Mouse (Mus musculus): ENCODE measurements around the gene Rhox1.
"Not testable (repeated sequence)": the region's sequence is repeated elsewhere in the genome, so short reads cannot be mapped to it uniquely, and the experiment has no call there.

Gene Rhox1

GRCm38 (mm10) chrX:37222158-37222557, at the start of gene Rhox1:
TSS of gene Rhox1 (minus strand) at chrX:37222258.
- DNase-seq = not testable (repeated sequence)

GRCm38 (mm10) chrX:37265038-37265437, 43.0 kb upstream of the Rhox1 start, which contains the start of gene Rhox4a:
TSS of gene Rhox4a (plus strand) at chrX:37265338.
- DNase-seq = not testable (repeated sequence)

DNA sequence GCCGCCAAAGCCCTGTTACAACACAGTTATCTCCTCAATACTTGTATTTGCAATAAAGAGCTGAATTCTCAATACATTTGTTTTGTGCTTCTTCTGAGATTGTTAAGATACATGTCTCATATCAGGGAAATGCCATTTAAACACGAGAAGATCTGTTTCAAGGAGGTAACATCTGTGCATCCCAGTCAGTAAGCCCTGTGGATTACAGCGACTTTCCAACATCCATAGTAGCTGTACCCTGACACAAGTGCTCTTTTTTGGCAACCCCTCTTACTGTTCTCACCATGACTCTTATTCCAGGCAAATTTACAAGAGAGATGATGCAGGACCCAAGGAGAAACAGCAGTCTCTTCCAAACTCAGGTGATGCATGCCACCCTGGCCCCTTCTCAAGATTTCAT, 27.6 kb upstream of the Rhox1 start, which contains the start of gene Rhox3a:
Rhox3a (plus strand) TSS at position 301 of the 400 bp plus-strand sequence.
- not testable (repeated sequence) for DNase-seq

DNA sequence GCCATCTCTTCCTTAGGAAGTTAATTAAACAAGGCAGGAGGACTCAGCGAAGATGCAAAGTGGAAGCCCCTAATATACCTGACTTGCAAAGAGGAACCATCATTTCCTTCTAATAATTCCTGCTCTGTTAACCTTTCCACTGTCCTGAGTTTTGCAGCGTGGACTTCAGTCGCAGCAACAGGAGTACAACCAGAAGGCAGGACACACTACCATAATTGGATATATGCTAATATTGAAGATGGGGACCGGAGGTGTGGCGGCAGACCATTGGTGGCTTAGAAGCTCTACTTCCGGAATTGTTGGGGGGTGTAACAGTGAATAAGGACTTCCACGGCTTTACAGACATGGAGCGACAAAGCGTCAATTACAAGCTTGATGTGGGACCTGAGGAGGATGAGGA, 22.6 kb upstream of the Rhox1 start, which contains the start of gene Rhox2a:
Rhox2a (plus strand) TSS at position 301 of the 400 bp plus-strand sequence.
- not testable (repeated sequence) for DNase-seq

GRCm38 (mm10) chrX:37210941-37211340, 11.1 kb downstream of the Rhox1 start, which contains the start of gene Gm9:
TSS of gene Gm9 (minus strand) at chrX:37211041.
- DNase-seq = no peak

DNA sequence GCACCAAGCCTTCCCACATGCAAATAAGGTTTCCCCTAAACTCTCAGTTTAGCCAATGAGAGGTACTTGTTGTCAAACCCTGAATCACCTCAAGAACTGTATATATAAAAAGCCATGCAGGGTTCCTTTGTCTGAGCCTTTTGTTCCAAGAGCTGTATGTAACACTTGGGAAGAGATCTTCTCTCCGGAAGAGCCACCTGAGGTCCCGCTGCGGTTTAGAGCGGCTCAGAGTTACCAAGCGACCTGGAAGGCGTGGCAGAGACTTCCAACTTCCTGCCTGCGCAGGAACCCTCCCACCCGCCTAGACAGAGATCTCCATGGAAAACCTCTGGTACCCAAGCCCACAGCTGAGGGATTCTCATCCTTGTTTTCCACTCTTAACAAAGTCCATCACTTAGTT, 23.4 kb downstream of the Rhox1 start:
- no peak for DNase-seq

DNA sequence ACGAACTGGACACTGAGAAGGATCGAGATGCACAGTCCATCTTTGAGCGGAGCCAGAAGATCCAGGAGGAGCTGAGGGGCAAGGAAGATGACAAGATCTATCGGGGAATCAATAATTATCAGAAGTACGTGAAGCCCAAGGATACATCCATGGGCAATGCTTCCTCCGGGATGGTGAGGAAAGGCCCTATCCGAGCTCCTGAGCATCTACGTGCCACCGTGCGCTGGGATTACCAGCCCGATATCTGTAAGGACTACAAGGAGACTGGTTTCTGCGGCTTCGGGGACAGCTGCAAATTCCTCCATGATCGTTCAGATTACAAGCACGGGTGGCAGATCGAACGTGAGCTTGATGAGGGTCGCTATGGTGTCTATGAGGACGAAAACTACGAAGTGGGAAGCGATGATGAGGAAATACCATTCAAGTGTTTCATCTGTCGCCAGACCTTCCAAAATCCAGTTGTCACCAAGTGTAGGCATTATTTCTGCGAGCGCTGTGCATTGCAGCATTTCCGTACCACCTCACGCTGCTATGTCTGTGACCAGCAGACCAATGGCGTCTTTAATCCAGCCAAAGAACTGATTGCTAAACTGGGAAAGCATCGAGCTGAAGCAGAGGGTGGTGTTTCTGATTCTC, 30.2 kb downstream of the Rhox1 start:
- DNase-seq = peak in 1 of 2 experiments; percentile 17

GRCm38 (mm10) chrX:37191105-37191743, 30.8 kb downstream of the Rhox1 start, which contains the start of the genes Ndufa1 and Rnf113a1:
TSS of gene Ndufa1 (minus strand) at chrX:37191163.
TSS of gene Rnf113a1 (plus strand) at chrX:37191245.
- DNase-seq = peak; percentile 86

DNA sequence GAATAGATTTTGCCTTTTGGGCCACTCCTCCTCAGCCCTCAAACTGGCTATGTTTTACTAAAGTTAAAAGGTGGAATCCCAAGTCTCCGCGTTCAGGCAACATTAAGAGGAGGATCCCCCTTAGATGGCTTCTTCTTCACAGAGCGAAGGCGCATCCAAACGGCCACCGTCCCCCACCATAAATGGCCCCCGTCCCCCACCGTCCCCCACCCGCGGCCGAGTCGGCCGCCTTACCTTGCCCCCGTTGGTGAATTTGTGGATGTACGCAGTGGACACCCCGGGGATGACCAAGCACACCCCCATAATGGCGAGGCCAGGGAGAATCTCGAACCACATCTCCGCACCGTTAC, 31.3 kb downstream of the Rhox1 start:
- no peak for DNase-seq

- DNase-seq = peak; percentile 12 to 16
These were observed 37.7 kb downstream of the Rhox1 start for GRCm38 (mm10) chrX:37184401-37184800.

DNA sequence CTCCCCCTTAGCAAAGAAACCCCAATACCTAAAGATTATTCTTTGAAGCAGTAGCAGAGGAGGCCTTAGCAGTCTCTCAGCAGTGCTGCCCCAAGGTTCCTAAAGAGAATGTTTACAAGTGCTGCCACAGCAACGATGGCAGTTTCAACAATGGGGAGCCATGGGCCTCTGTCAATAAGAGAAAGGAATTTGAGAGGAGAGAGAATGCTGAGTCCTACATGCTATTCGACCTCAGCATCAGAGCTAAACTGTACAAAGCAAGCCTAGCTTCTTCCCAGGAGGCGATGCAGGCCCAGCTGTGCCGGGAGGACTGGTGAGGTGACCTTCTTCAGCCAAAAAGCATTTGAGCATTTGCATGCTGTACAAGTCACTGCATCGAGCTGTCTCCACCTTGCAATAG, 53.3 kb downstream of the Rhox1 start, which contains the start of gene Akap14:
Akap14 (minus strand) TSS at position 101 of the 400 bp plus-strand sequence.
- no peak for DNase-seq

DNA sequence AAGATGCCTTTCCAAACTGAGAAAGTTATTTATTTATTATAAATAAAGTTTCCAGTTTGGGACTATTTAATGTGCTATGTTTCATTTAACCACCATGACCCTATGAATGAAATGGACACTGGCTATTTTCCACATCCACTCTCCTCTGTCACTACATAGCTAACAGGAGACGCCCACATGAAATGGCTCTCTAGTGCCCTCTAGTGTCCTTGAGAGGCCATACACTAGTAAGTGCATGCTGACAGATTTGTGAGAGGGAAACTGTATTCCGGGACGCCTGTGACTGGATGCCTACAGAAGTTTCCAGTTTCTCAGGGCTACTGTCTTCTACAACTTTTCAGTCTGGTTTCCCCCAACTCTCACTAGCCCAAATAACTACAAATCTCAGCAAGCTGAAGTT, 55.0 kb downstream of the Rhox1 start:
- peak; percentile 40 to 44 for DNase-seq

Measured in cerebellum, postnatal 14 days (tissue).